Mouse (Mus musculus) lung, adult 2 months (tissue): ENCODE measurements around the gene Mrpl38.

Source experiments
- CTCF ChIP-seq: fragments of 200-500 bp; IDR thresholded peaks from 2 replicates; pipeline ENCODE4 v1.5.1; 2011; ENCODE audit warnings: mild to moderate bottlenecking, low read length, control low read depth; ENCODE audit not compliant: insufficient read depth
- POLR2A ChIP-seq: fragments of 200-500 bp; IDR thresholded peaks from 2 replicates; pipeline ENCODE4 v1.6.1; 2011; ENCODE audit warnings: low read depth, mild to moderate bottlenecking, control low read depth, low read length, borderline replicate concordance; ENCODE audit errors: extremely low read depth

- TF ChIP-seq POLR2A (no peak), CTCF (no peak)
Observed at GRCm38 (mm10) chr11:116174775-116175448, 36.2 kb upstream of the Mrpl38 start.
